Mouse (Mus musculus): ENCODE results near the gene Slc9a3. TPM values are rescaled to one million over a fixed set of nuclear protein-coding genes. Genes with fewer than 3 reads are reported as not detected.

Gene Slc9a3
- polyA plus RNA-seq, 1 experiment from 2014 or later: 1.3 TPM

DNA sequence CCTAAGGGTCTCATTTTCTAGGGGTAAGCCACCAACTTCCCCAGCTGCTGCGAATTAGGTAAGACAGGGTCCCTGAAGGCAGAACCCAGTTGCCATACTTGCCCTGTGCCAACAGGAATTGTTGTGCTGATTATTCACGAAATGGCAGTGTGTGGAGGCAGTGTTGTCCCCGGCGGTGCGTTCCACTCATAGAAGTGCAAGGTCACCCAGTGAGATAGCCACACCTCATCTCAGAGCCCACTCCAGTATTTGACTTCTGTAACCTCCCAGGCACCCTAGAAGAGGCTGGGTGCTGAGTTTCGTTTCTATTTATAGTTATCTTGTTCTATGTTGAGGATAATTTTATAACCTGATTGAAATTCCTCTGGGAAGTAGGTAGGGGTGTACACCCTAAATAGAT lies 22.3 kb upstream of the Slc9a3 start:
- Histone ChIP-seq H3K27ac (replicated peaks) (no peak overlapping the region), H3K9ac (ENCODE audit: low read length) (no peak overlapping the region), H3K27me3 (ENCODE audit: control insufficient read depth, insufficient read depth, low read length) (no peaks in the 10 kb centered on the region), H3K36me3 (ENCODE audit: control insufficient read depth, insufficient read depth, low read length) (no peaks in the 10 kb centered on the region), H3K4me2 (replicated peaks; ENCODE audit: low read depth) (no peak overlapping the region), H3K9me3 (ENCODE audit: control insufficient read depth, low read length) (no peaks in the 10 kb centered on the region), H3K4me1 (replicated peaks; ENCODE audit: control insufficient read depth, insufficient read depth) (no peaks in the 10 kb centered on the region), H3K4me3 (ENCODE audit: low read depth, low read length) (no peak overlapping the region)
- WGBS: 70% methylated on average over 6 of the region's 6 CpGs
- TF ChIP-seq CTCF (IDR thresholded peaks at IDR 0.05; ENCODE audit: low read depth) (no peak), EP300 (optimal IDR thresholded peaks at IDR 0.05) (no peak)
- DNase-seq (ENCODE audit: low spot score): no peak
- ATAC-seq (ENCODE audit: low FRiP score, low TSS enrichment): no peak

GRCm38 (mm10) chr13:74102108-74102830 lies 19.0 kb upstream of the Slc9a3 start:
- no peak for DNase-seq (ENCODE audit: low spot score)
- no peak overlapping the region for H3K27ac ChIP-seq (replicated peaks)
- WGBS: 66% methylated on average over 8 of the region's 8 CpGs

GRCm38 (mm10) chr13:74102831-74103582 lies 18.2 kb upstream of the Slc9a3 start:
- DNase-seq (ENCODE audit: low spot score) (no peak), ATAC-seq (ENCODE audit: low FRiP score, low TSS enrichment) (no peak)
- Histone ChIP-seq H3K4me3 (ENCODE audit: low read depth, low read length) (no peak overlapping the region), H3K4me2 (replicated peaks; ENCODE audit: low read depth) (no peak overlapping the region), H3K9me3 (ENCODE audit: control insufficient read depth, low read length) (no peaks in the 10 kb centered on the region), H3K36me3 (ENCODE audit: control insufficient read depth, insufficient read depth, low read length) (no peaks in the 10 kb centered on the region), H3K9ac (ENCODE audit: low read length) (no peak overlapping the region), H3K27me3 (ENCODE audit: control insufficient read depth, insufficient read depth, low read length) (no peaks in the 10 kb centered on the region), H3K4me1 (replicated peaks; ENCODE audit: control insufficient read depth, insufficient read depth) (no peaks in the 10 kb centered on the region), H3K27ac (replicated peaks) (no peak overlapping the region)
- WGBS: 76% methylated on average over 4 of the region's 4 CpGs
- TF ChIP-seq CTCF (IDR thresholded peaks at IDR 0.05; ENCODE audit: low read depth) (no peak), EP300 (optimal IDR thresholded peaks at IDR 0.05) (no peak)

More at GRCm38 (mm10) chr13:74102108-74102830, 19.0 kb upstream of the Slc9a3 start:
- TF ChIP-seq EP300 (optimal IDR thresholded peaks at IDR 0.05) (no peak), CTCF (IDR thresholded peaks at IDR 0.05; ENCODE audit: low read depth) (no peak)
- no peaks in the 10 kb centered on the region for H3K27me3 ChIP-seq (ENCODE audit: control insufficient read depth, insufficient read depth, low read length)
- peak; percentile 71 for ATAC-seq (ENCODE audit: low FRiP score, low TSS enrichment)
- no peaks in the 10 kb centered on the region for H3K36me3 ChIP-seq (ENCODE audit: control insufficient read depth, insufficient read depth, low read length)
- H3K4me1 ChIP-seq (replicated peaks; ENCODE audit: control insufficient read depth, insufficient read depth): no peaks in the 10 kb centered on the region
- H3K9me3 ChIP-seq (ENCODE audit: control insufficient read depth, low read length): no peaks in the 10 kb centered on the region
- no peak overlapping the region for H3K4me3 ChIP-seq (ENCODE audit: low read depth, low read length)
- H3K9ac ChIP-seq (ENCODE audit: low read length): no peak overlapping the region
- H3K4me2 ChIP-seq (replicated peaks; ENCODE audit: low read depth): no peak overlapping the region

DNA sequence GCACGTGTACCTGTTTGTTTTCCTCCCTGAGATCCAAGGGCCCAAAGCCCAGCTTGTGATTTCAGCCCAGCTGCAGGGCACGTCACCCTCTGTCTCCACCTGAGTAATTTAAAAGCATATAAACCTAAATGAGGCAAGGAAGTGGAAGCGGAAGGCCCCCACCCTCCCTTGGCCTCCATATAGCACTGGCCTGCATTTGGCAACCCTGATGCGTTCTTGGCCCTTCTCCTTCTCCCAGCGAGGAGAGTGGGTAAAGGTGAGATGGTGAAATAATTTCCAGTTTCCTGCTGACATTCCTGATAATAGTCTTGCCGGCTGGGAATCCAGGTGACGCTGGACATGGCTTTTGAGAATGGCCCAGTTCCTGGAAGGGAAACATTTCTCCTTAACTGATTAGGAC lies 16.8 kb upstream of the Slc9a3 start:
- Histone ChIP-seq H3K27me3 (ENCODE audit: control insufficient read depth, insufficient read depth, low read length) (no peaks in the 10 kb centered on the region), H3K9me3 (ENCODE audit: control insufficient read depth, low read length) (no peaks in the 10 kb centered on the region), H3K4me3 (ENCODE audit: low read depth, low read length) (no peak overlapping the region), H3K4me1 (replicated peaks; ENCODE audit: control insufficient read depth, insufficient read depth) (no peaks in the 10 kb centered on the region), H3K36me3 (ENCODE audit: control insufficient read depth, insufficient read depth, low read length) (no peaks in the 10 kb centered on the region), H3K27ac (replicated peaks) (no peak overlapping the region), H3K4me2 (replicated peaks; ENCODE audit: low read depth) (no peak overlapping the region), H3K9ac (ENCODE audit: low read length) (no peak overlapping the region)
- DNase-seq (ENCODE audit: low spot score) (no peak), ATAC-seq (ENCODE audit: low FRiP score, low TSS enrichment) (no peak)
- TF ChIP-seq CTCF (IDR thresholded peaks at IDR 0.05; ENCODE audit: low read depth) (no peak), EP300 (optimal IDR thresholded peaks at IDR 0.05) (no peak)
- WGBS: 76% methylated on average over 7 of the region's 7 CpGs

DNA sequence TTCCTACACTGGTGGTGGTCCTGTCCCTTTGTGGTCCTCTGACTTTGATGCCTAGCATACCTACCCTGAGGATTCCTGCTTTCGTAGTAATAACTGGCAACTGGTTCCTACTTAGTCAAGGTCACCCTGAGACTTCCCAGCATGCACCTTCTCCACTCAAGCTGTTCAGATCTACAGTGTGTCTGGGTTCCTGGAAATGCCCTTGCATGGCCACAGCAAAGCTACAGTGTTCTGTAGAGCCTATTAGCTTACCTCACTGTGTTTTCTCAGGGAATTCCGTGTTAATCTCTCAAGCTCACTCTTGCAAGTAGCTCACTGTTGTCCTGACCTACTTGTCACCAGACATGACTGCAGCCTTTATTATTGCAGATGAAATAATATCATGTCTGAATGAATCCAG lies 13.8 kb upstream of the Slc9a3 start:
- H3K4me2 ChIP-seq (replicated peaks; ENCODE audit: low read depth): no peak overlapping the region
- no peak overlapping the region for H3K27ac ChIP-seq (replicated peaks)
- TF ChIP-seq EP300 (optimal IDR thresholded peaks at IDR 0.05): no peak
- no peak for TF ChIP-seq CTCF (IDR thresholded peaks at IDR 0.05; ENCODE audit: low read depth)
- DNase-seq (ENCODE audit: low spot score) (no peak), ATAC-seq (ENCODE audit: low FRiP score, low TSS enrichment) (no peak)
- H3K36me3 ChIP-seq (ENCODE audit: control insufficient read depth, insufficient read depth, low read length): no peaks in the 10 kb centered on the region
- H3K4me1 ChIP-seq (replicated peaks; ENCODE audit: control insufficient read depth, insufficient read depth): no peaks in the 10 kb centered on the region
- WGBS: 82% methylated on average over 2 of the region's 2 CpGs
- H3K27me3 ChIP-seq (ENCODE audit: control insufficient read depth, insufficient read depth, low read length): no peaks in the 10 kb centered on the region
- H3K9ac ChIP-seq (ENCODE audit: low read length): no peak overlapping the region
- H3K9me3 ChIP-seq (ENCODE audit: control insufficient read depth, low read length): no peaks in the 10 kb centered on the region
- no peak overlapping the region for H3K4me3 ChIP-seq (ENCODE audit: low read depth, low read length)

GRCm38 (mm10) chr13:74112593-74112992 lies 8.7 kb upstream of the Slc9a3 start:
- Histone ChIP-seq H3K27me3 (ENCODE audit: control insufficient read depth, insufficient read depth, low read length) (no peaks in the 10 kb centered on the region), H3K9ac (ENCODE audit: low read length) (no peak overlapping the region), H3K36me3 (ENCODE audit: control insufficient read depth, insufficient read depth, low read length) (no peaks in the 10 kb centered on the region), H3K4me2 (replicated peaks; ENCODE audit: low read depth) (no peak overlapping the region), H3K9me3 (ENCODE audit: control insufficient read depth, low read length) (no peaks in the 10 kb centered on the region), H3K4me1 (replicated peaks; ENCODE audit: control insufficient read depth, insufficient read depth) (no peaks in the 10 kb centered on the region), H3K4me3 (ENCODE audit: low read depth, low read length) (no peak overlapping the region), H3K27ac (replicated peaks) (no peak overlapping the region)
- no peak for DNase-seq (ENCODE audit: low spot score)
- no peak for ATAC-seq (ENCODE audit: low FRiP score, low TSS enrichment)
- 78% methylated on average over 4 of the region's 4 CpGs for WGBS
- TF ChIP-seq EP300 (optimal IDR thresholded peaks at IDR 0.05): no peak
- TF ChIP-seq CTCF (IDR thresholded peaks at IDR 0.05; ENCODE audit: low read depth): no peak

Data from stomach, postnatal 0 days (tissue).